Mouse (Mus musculus) heart, adult 11 months (tissue): ENCODE results near the gene Evx2.

ENCODE experiments used
- DNase-seq: peaks from one replicate; pipeline ENCODE4 v3.0.0; 2022

The Evx2 gene

GRCm38 (mm10) chr2:74663291-74663925, 4.1 kb upstream of the Evx2 start:
- peak; percentile 86 for DNase-seq

- peak; percentile 86 for DNase-seq
These were observed 2.3 kb upstream of the Evx2 start for GRCm38 (mm10) chr2:74661685-74662084.

DNA sequence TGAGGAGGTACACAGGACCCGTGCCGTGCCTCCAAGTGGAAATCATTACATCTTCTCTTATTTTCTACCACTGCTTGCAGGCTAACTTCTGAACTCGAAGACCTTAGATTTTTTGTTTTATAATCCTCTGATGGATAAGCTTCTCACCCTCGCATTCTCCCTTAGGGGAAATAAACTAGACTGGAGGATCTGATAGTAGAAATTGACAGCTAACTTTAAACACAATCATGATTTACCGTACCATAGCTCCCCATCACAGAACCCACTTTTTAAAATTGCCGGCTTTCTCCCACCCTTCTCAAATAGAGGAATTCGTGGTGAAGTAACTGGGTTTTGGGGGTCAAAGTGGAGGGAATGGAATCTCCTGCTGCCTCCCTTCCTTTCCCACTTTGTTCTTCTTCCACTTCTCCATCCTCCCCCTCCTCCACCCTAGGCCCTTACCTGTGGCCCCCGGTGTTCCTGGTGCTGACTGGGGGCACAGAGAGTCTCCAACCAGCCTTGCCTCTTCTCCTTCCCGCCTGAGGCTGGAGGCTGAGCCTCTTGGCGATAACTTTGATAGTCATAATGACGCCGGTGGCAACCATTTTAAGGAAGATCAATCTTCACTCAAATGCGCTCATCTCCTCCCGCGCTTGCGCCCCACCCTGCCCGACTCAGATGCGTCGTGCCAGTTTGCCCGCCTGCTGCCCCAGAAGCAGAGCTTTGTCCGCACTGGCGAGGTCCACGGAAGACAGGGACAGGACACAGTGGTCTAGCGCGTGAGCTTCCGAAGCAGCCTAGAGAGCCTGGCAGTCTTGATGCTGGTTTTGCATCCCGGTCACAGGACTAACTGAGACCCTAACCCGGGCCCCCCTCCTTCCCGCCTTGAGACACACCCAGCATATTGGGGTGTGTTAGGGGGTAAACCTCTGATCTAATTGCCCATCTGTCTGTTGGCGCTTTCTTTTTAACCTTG, 1.3 kb upstream of the Evx2 start:
- peak; percentile 78 for DNase-seq

- peak; percentile 85 for DNase-seq
These were observed 538 bp downstream of the Evx2 start for GRCm38 (mm10) chr2:74658667-74659371.

GRCm38 (mm10) chr2:74658024-74658666, 1.2 kb downstream of the Evx2 start:
- DNase-seq: no peak

GRCm38 (mm10) chr2:74657251-74658023, 1.9 kb downstream of the Evx2 start:
- DNase-seq: peak; percentile 86

DNA sequence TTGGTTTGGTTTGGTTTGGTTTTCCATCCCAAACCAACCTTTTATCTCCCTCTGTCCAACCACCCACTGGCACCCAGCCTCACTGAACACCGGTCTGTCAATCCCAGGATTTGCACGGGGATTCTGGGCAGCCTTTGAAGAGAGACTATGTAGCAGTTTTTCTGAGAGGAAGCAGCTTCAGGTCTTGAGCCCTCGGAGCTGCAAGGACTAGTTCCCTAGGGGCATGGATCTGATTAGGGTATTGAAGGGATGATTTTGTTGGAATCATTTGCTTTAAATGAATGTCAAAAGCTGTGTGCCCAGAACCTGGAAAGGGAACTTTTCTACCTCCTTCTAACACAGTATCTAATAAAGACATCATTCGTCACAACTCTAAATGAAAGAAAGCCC, 2.7 kb downstream of the Evx2 start:
- DNase-seq: peak; percentile 78

- peak; percentile 84 for DNase-seq
These were observed 3.3 kb downstream of the Evx2 start for GRCm38 (mm10) chr2:74655821-74656631.

GRCm38 (mm10) chr2:74655420-74655781, 4.0 kb downstream of the Evx2 start:
- peak; percentile 85 for DNase-seq

DNA sequence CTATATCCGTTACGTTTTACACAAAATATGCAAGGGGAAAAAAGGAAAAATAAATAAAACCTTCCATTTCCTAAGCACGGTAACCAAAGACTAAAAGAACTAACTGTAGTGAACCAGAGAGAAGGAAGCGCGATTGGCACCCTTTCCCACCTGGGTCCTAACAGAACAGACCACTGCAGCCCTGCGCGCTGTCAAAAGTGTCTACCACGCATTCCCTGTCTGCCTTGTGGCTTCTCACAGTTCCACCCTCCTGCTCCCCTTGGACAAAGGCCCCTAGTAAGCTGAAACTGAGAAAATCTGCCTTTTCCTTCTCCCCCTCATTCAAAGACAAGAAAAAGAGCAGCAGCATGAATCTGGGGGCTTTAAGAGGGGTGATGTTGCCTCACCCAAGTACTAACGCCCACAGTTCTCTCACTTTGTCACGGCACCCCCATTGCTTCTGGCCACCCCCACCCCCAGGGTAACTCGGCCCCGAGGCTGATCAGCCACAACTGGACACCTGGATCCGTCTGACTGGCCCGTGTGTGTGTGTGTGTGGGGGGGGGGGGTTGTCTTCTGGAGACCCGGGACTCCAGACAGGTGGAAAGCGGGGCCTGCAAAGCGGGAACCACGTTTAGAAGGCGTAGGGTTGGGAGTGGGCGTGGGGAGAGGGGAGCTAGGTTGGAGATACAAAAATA, 4.5 kb downstream of the Evx2 start:
- DNase-seq: peak; percentile 82

DNA sequence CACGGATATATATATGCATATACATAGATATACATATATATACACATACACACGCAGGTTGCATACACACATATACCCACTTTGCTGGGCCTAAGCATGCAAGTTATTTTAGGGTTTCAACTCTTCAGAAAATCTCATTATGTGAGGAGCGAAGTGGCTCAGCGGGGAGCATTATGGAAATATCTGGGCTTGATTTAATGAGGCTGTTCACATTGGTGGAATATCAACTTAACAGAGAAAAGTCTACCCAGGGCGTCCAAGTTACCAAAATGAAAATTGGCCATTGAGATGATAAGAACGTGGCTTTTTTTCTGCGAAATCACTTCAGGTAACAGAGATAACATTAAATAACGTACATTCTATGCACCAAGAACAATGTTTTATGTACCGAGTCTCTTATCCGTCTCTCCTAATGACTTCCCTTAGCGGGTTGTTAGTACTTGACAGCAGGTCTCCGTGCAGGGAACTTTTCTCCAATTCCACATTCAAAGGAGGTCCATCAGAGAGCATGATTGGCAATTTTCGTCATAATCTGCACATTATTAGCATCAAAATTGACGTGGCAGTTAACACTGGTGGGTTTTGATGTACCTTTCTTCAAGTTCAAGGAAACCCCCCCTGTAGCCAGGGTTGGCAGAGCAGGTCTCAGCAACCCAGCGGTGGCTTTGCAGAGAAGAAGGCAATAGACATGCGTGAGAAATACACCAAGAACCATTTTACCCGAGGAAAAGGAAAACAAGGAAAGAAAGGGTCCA, 5.4 kb downstream of the Evx2 start:
- no peak for DNase-seq

DNA sequence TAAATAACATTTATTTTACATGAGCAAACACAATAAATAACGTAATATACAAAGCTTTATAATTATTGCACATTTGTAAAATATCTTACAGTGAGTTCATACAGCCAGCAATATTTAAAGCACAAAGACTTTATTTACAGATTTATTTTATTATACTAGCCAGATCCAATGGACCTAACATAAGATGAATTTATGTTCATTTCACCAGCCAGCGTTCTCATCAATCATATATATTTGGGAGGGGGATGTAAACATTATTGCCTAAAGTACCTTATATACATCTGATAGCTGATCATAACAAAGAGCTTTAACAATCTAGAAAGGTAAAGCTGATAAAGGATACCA, 6.4 kb downstream of the Evx2 start:
- DNase-seq: no peak

- peak; percentile 72 for DNase-seq
These were observed 12.1 kb downstream of the Evx2 start for GRCm38 (mm10) chr2:74647082-74647864.

- peak; percentile 71 for DNase-seq
These were observed 13.7 kb downstream of the Evx2 start for GRCm38 (mm10) chr2:74645631-74646030.

- DNase-seq: no peak
These were observed 16.9 kb downstream of the Evx2 start for GRCm38 (mm10) chr2:74642431-74642830.

DNA sequence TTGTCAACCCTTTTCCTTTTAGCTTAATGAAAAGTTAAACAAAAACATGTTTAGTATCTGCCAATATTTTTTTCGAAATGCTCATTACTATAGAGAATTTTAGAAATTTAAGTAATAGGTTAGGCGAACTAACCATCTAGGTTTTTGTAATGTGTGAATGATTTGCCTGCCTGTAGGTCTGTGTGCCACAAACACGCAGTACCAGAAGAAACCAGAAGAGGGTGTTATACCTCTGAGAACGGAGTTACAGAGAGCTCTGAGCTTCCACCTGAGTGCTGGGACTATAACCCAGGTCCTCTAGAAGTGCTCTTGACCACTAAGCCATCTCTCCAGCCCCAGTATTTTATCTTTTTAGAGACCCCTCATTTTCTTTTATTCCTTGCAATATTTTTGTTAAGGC, 23.9 kb downstream of the Evx2 start:
- no peak for DNase-seq

GRCm38 (mm10) chr2:74620368-74620767, 39.0 kb downstream of the Evx2 start:
- DNase-seq: peak; percentile 17

DNA sequence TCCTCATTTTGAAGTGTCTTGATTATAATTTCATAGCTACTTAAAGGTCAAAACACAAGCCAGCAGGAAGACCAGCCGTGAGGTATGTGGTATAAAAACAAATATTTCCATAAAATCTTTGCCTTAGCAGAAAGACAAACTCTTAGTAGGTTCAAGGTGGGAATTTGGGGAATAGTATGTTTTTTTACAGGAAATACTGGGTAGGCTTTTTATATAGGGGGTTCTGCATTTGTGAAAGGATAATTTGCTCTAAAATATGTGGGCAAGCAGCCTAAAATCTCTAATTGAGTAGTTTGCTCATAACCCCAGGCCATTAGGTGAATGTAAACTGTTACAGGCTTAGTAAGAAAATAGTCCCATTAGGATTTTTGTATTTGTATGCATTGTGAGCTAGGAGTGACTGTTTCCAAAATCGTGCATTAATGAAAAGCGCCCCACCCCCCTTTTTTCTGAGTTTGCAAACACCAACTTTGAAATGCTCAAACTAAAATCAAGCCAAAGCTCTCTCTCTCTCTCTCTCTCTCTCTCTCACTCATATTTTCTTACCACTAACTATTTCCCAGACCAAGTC, 39.6 kb downstream of the Evx2 start:
- DNase-seq: no peak

DNA sequence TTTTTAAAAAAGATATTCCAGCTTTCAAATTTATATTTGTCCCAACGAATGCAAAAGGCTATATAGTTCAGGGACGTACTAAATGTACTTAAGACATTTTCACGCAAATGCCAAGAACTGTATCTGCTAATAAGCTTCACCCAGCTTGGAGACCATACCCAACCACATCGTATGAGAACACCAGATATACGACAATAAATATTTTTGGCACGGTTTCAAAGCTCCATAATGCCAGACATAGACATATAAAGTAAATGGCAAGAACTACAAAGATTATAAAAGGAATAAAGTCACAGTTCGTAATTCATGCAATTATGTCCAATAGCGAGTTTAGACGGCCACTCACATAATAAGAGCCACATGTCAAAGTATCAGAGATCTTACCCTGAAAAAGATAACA, 41.7 kb downstream of the Evx2 start:
- no peak for DNase-seq
